Mouse (Mus musculus) heart, embryonic 14.5 days (tissue): ENCODE measurements at regions not wholly inside any gene's neighbourhood (a gene's known extent, or its start where the extent isn't known, plus 50 kb on each side); places are given as distances from the start of the nearest gene placed in this dataset.

Experiments used
- ATAC-seq: fragments of 200-750 bp; cut with Nextera tagmentation; 2 replicates; pipeline ENCODE4 v1.8.0; 2017; ENCODE audit warnings: low read depth, moderate TSS enrichment; ENCODE audit not compliant: insufficient number of reproducible peaks, insufficient read depth, low FRiP score
- H3K27ac ChIP-seq, 2 experiments: fragments of 200-500 bp in 1 of 2; fragments of 300-500 bp in 1 of 2; sonication (generic) in 1 of 2; replicated peaks in 1 of 2; 2 replicates each; pipeline ENCODE4 v1.5.1; 2012 to 2014; ENCODE audit warnings: low read depth in 2 of 2, low read length in 2 of 2, control low read depth in 1 of 2, mild to moderate bottlenecking in 1 of 2, mixed read lengths in 1 of 2; ENCODE audit not compliant: control insufficient read depth in 1 of 2, insufficient read depth in 1 of 2
- H3K27me3 ChIP-seq: fragments of 300-500 bp; sonication (generic); 2 replicates; pipeline ENCODE4 v1.6.1; 2014; ENCODE audit warnings: mild to moderate bottlenecking, low read length, control low read depth; ENCODE audit not compliant: control insufficient read depth, insufficient read depth
- H3K36me3 ChIP-seq: fragments of 300-500 bp; sonication (generic); 2 replicates; pipeline ENCODE4 v1.6.1; 2014; ENCODE audit warnings: mild to moderate bottlenecking, control low read depth, low read length, mixed read lengths; ENCODE audit not compliant: control insufficient read depth, insufficient read depth
- H3K4me1 ChIP-seq, 2 experiments: fragments of 200-500 bp in 1 of 2; fragments of 300-500 bp in 1 of 2; sonication (generic) in 1 of 2; 2 replicates each; pipeline ENCODE4 v1.6.1; 2012 to 2014; ENCODE audit warnings: low read length in 2 of 2, control low read depth in 1 of 2, mixed read lengths in 1 of 2; ENCODE audit not compliant: control insufficient read depth in 2 of 2, insufficient read depth in 2 of 2
- H3K4me2 ChIP-seq: fragments of 300-500 bp; sonication (generic); 2 replicates; pipeline ENCODE4 v1.6.1; 2014; ENCODE audit warnings: mild to moderate bottlenecking, low read length
- H3K4me3 ChIP-seq, 2 experiments: fragments of 200-500 bp in 1 of 2; fragments of 300-500 bp in 1 of 2; sonication (generic) in 1 of 2; 2 replicates each; pipeline ENCODE4 v1.5.1; 2012 to 2014; ENCODE audit warnings: low read length in 2 of 2, mild to moderate bottlenecking in 2 of 2, control low read depth in 1 of 2, low read depth in 1 of 2, moderate library complexity in 1 of 2; ENCODE audit not compliant: control insufficient read depth in 1 of 2, insufficient read depth in 1 of 2
- H3K9ac ChIP-seq: fragments of 300-500 bp; sonication (generic); 2 replicates; pipeline ENCODE4 v1.6.1; 2014; ENCODE audit warnings: mild to moderate bottlenecking, low read length
- H3K9me3 ChIP-seq: fragments of 300-500 bp; sonication (generic); 2 replicates; pipeline ENCODE4 v1.6.1; 2016; ENCODE audit warnings: low read length, control low read depth; ENCODE audit not compliant: control insufficient read depth
- WGBS: fragments of 180-500 bp; shearing (Covaris S2); extraction: QIAGEN DNeasy Blood & Tissue Kit; methylation state at CpG from one replicate; pipeline ENCODE4 v1.1.7; 2014; 5-methylcytosine and 5-hydroxymethylcytosine counted together

- no peak for ATAC-seq
- H3K4me2 ChIP-seq: no peak overlapping the region
- no peaks in the 10 kb centered on the region for H3K36me3 ChIP-seq
- 70% methylated on average over 16 of the region's 16 CpGs for WGBS
- no peak overlapping the region for H3K4me3 ChIP-seq
- H3K27ac ChIP-seq: no peak overlapping the region
- H3K9ac ChIP-seq: no peak overlapping the region
- 0 out of 2 replicates have a peak, but pooled peaks cover 4% of the 10 kb centered on the region for H3K27me3 ChIP-seq
- no peaks in the 10 kb centered on the region for H3K9me3 ChIP-seq
- 0 out of 4 replicates have a peak, but pooled peaks cover 0 to 3% of the 10 kb centered on the region in 2 experiments for H3K4me1 ChIP-seq
Measured at GRCm38 (mm10) chr4:124511761-124512160, 98.8 kb downstream of the 3100002H09Rik start.

- H3K9me3 ChIP-seq: no peaks in the 10 kb centered on the region
- no peaks in the 10 kb centered on the region for H3K36me3 ChIP-seq
- no peak overlapping the region for H3K4me2 ChIP-seq
- 0 out of 2 replicates have a peak, but pooled peaks cover 4% of the 10 kb centered on the region for H3K27me3 ChIP-seq
- no peak overlapping the region for H3K4me3 ChIP-seq
- 0 out of 4 replicates have a peak, but pooled peaks cover 0 to 3% of the 10 kb centered on the region in 2 experiments for H3K4me1 ChIP-seq
- H3K27ac ChIP-seq: no peak overlapping the region
- no peak overlapping the region for H3K9ac ChIP-seq
- no peak for ATAC-seq
- WGBS: 74% methylated on average over 3 of the region's 3 CpGs
Measured at GRCm38 (mm10) chr4:124510816-124511215, 99.8 kb downstream of the 3100002H09Rik start.

GRCm38 (mm10) chr4:124509695-124510094, 100.9 kb downstream of the 3100002H09Rik start:
- no peak overlapping the region for H3K9ac ChIP-seq
- ATAC-seq: no peak
- no peaks in the 10 kb centered on the region for H3K36me3 ChIP-seq
- H3K4me3 ChIP-seq: no peak overlapping the region
- H3K9me3 ChIP-seq: no peaks in the 10 kb centered on the region
- H3K4me2 ChIP-seq: no peak overlapping the region
- WGBS: 65% methylated on average over 5 of the region's 5 CpGs
- 0 out of 4 replicates have a peak, but pooled peaks cover 0 to 3% of the 10 kb centered on the region in 2 experiments for H3K4me1 ChIP-seq
- 0 out of 2 replicates have a peak, but pooled peaks cover 4% of the 10 kb centered on the region for H3K27me3 ChIP-seq
- H3K27ac ChIP-seq: no peak overlapping the region

- Histone ChIP-seq H3K4me1 (0 out of 4 replicates have a peak, but pooled peaks cover 0 to 3% of the 10 kb centered on the region in 2 experiments), H3K9me3 (no peaks in the 10 kb centered on the region), H3K4me2 (no peak overlapping the region), H3K27ac (no peak overlapping the region), H3K36me3 (no peaks in the 10 kb centered on the region), H3K4me3 (no peak overlapping the region), H3K9ac (no peak overlapping the region), H3K27me3 (0 out of 2 replicates have a peak, but pooled peaks cover 4% of the 10 kb centered on the region)
- ATAC-seq: no peak
- 54% methylated on average over 10 of the region's 10 CpGs for WGBS
Measured at GRCm38 (mm10) chr4:124506083-124506647, 104.4 kb downstream of the 3100002H09Rik start.

- no peaks in the 10 kb centered on the region for H3K36me3 ChIP-seq
- 72% methylated on average over 5 of the region's 5 CpGs for WGBS
- H3K9ac ChIP-seq: no peak overlapping the region
Measured at GRCm38 (mm10) chr4:124501785-124502184, 108.8 kb downstream of the 3100002H09Rik start.

GRCm38 (mm10) chr4:124498043-124498442, 112.6 kb downstream of the 3100002H09Rik start:
- Histone ChIP-seq H3K9ac (no peak overlapping the region), H3K4me3 (no peak overlapping the region)
- 56% methylated on average over 16 of the region's 16 CpGs for WGBS

More at GRCm38 (mm10) chr4:124501785-124502184, 108.8 kb downstream of the 3100002H09Rik start:
- no peak overlapping the region for H3K4me3 ChIP-seq
- H3K9me3 ChIP-seq: no peaks in the 10 kb centered on the region
- H3K27me3 ChIP-seq: 0 out of 2 replicates have a peak, but pooled peaks cover 10% of the 10 kb centered on the region
- H3K4me2 ChIP-seq: no peak overlapping the region
- no peaks in the 10 kb centered on the region for H3K4me1 ChIP-seq
- no peak for ATAC-seq
- no peak overlapping the region for H3K27ac ChIP-seq

GRCm38 (mm10) chr4:124485941-124486581, 124.5 kb downstream of the 3100002H09Rik start:
- 14% methylated on average over 12 of the region's 12 CpGs for WGBS
- H3K36me3 ChIP-seq: no peaks in the 10 kb centered on the region
- no peak overlapping the region for H3K4me3 ChIP-seq
- H3K4me2 ChIP-seq: no peak overlapping the region
- no peak overlapping the region for H3K9ac ChIP-seq
- no peak for ATAC-seq
- H3K27me3 ChIP-seq: peaks cover 31% of the 10 kb centered on the region
- no peaks in the 10 kb centered on the region; a peak in 2 of 4 replicates for H3K4me1 ChIP-seq
- H3K9me3 ChIP-seq: peaks cover 19% of the 10 kb centered on the region
- no peak overlapping the region for H3K27ac ChIP-seq

More at GRCm38 (mm10) chr4:124498043-124498442, 112.6 kb downstream of the 3100002H09Rik start:
- no peaks in the 10 kb centered on the region for H3K9me3 ChIP-seq
- H3K27ac ChIP-seq: no peak overlapping the region
- ATAC-seq: no peak
- no peak overlapping the region for H3K4me2 ChIP-seq
- H3K4me1 ChIP-seq: no peaks in the 10 kb centered on the region
- no peaks in the 10 kb centered on the region for H3K36me3 ChIP-seq
- 0 out of 2 replicates have a peak, but pooled peaks cover 10% of the 10 kb centered on the region for H3K27me3 ChIP-seq
